Mouse (Mus musculus) testis, adult 2 months (tissue): ENCODE results near the gene Eed. TPM values are rescaled to one million over a fixed set of nuclear protein-coding genes. Genes with fewer than 3 reads are reported as not detected.
"Not testable (repeated sequence)": the region's sequence is repeated elsewhere in the genome, so short reads cannot be mapped to it uniquely, and the experiment has no call there.

ENCODE experiments used
- H3K27ac ChIP-seq: fragments of 200-500 bp; 2 replicates; pipeline ENCODE4 v1.5.1; 2012; ENCODE audit warnings: low read depth, low read length; ENCODE audit not compliant: control insufficient read depth, insufficient read depth
- H3K27me3 ChIP-seq: fragments of 200-500 bp; 2 replicates; pipeline ENCODE4 v1.6.1; 2012; ENCODE audit warnings: mild to moderate bottlenecking, low read length, moderate library complexity; ENCODE audit not compliant: control insufficient read depth, insufficient read depth
- H3K36me3 ChIP-seq: fragments of 200-500 bp; 2 replicates; pipeline ENCODE4 v1.6.1; 2012; ENCODE audit warnings: mild to moderate bottlenecking, low read length; ENCODE audit not compliant: control insufficient read depth, insufficient read depth
- H3K4me1 ChIP-seq: fragments of 200-500 bp; 2 replicates; pipeline ENCODE4 v1.6.1; 2012; ENCODE audit warnings: low read length; ENCODE audit not compliant: control insufficient read depth, insufficient read depth
- H3K4me3 ChIP-seq: fragments of 200-500 bp; 2 replicates; pipeline ENCODE4 v1.5.1; 2012; ENCODE audit warnings: low read depth, mild to moderate bottlenecking, low read length, moderate library complexity, mixed read lengths; ENCODE audit not compliant: control insufficient read depth
- CTCF ChIP-seq: fragments of 200-500 bp; IDR thresholded peaks from 2 replicates; pipeline ENCODE4 v1.5.1; 2012; ENCODE audit warnings: low read depth, mild to moderate bottlenecking, inconsistent platforms, low read length, moderate library complexity; ENCODE audit not compliant: control insufficient read depth, insufficient read depth, insufficient replicate concordance
- POLR2A ChIP-seq: fragments of 200-500 bp; IDR thresholded peaks from 2 replicates; pipeline ENCODE4 v1.6.1; 2012; ENCODE audit warnings: low read depth, mild to moderate bottlenecking, inconsistent platforms, low read length, moderate library complexity; ENCODE audit not compliant: control insufficient read depth
- polyA plus RNA-seq: library from polyadenylated mRNA; depleted of rRNA; stranded (reverse); fragments of >200 nt; gene quantifications from 2 replicates; pipeline ENCODE4 v1.2.3, GENCODE M21; 2012

The Eed gene
- polyA plus RNA-seq, 1 experiment = 19.5 TPM

GRCm38 (mm10) chr7:89998624-89999006 is 17.8 kb upstream of the Eed start:
- Histone ChIP-seq H3K36me3 (no peaks in the 10 kb centered on the region), H3K27me3 (no peaks in the 10 kb centered on the region), H3K4me1 (no peaks in the 10 kb centered on the region), H3K4me3 (no peak overlapping the region), H3K27ac (no peak overlapping the region)
- TF ChIP-seq CTCF = no peak
- no peak for TF ChIP-seq POLR2A

- Histone ChIP-seq H3K27me3 (no peaks in the 10 kb centered on the region), H3K4me1 (no peaks in the 10 kb centered on the region), H3K4me3 (no peak overlapping the region), H3K36me3 (no peaks in the 10 kb centered on the region), H3K27ac (no peak overlapping the region)
- TF ChIP-seq POLR2A (no peak), CTCF (no peak)
Observed at GRCm38 (mm10) chr7:89998006-89998623, 17.3 kb upstream of the Eed start.

GRCm38 (mm10) chr7:89997526-89997925 is 16.7 kb upstream of the Eed start:
- H3K27me3 ChIP-seq, H3K4me1 ChIP-seq, H3K36me3 ChIP-seq, H3K27ac ChIP-seq, H3K4me3 ChIP-seq: not testable (repeated sequence)

GRCm38 (mm10) chr7:89993091-89993490 is 12.3 kb upstream of the Eed start:
- TF ChIP-seq CTCF (no peak), POLR2A (no peak)
- H3K4me1 ChIP-seq = no peaks in the 10 kb centered on the region
- H3K36me3 ChIP-seq = no peaks in the 10 kb centered on the region
- no peak overlapping the region for H3K27ac ChIP-seq
- H3K27me3 ChIP-seq = no peaks in the 10 kb centered on the region
- H3K4me3 ChIP-seq = no peak overlapping the region

- no peak overlapping the region for H3K4me3 ChIP-seq
- TF ChIP-seq POLR2A = no peak
- H3K4me1 ChIP-seq = no peaks in the 10 kb centered on the region
- no peak overlapping the region for H3K27ac ChIP-seq
- no peaks in the 10 kb centered on the region for H3K27me3 ChIP-seq
- no peaks in the 10 kb centered on the region for H3K36me3 ChIP-seq
Observed at GRCm38 (mm10) chr7:89984421-89984820, 3.6 kb upstream of the Eed start.

GRCm38 (mm10) chr7:89983441-89983840 is 2.7 kb upstream of the Eed start:
- H3K4me3 ChIP-seq = no peak overlapping the region
- no peak for TF ChIP-seq CTCF
- TF ChIP-seq POLR2A = no peak
- H3K4me1 ChIP-seq = no peaks in the 10 kb centered on the region
- H3K27ac ChIP-seq = no peak overlapping the region
- no peaks in the 10 kb centered on the region for H3K27me3 ChIP-seq
- no peaks in the 10 kb centered on the region for H3K36me3 ChIP-seq

GRCm38 (mm10) chr7:89981557-89981956 is 774 bp upstream of the Eed start:
- Histone ChIP-seq H3K4me3 (peak overlapping the region; percentile 100), H3K27me3 (no peaks in the 10 kb centered on the region), H3K27ac (no peak overlapping the region), H3K4me1 (no peaks in the 10 kb centered on the region), H3K36me3 (no peaks in the 10 kb centered on the region; the same call in 1 of the 2 replicates)
- TF ChIP-seq CTCF (no peak), POLR2A (no peak)

GRCm38 (mm10) chr7:89980133-89980484 is 674 bp downstream of the Eed start:
- Histone ChIP-seq H3K36me3 (peaks cover 1% of the 10 kb centered on the region; the same call in 1 of the 2 replicates), H3K4me3 (peak overlapping the region; percentile 100), H3K4me1 (no peaks in the 10 kb centered on the region), H3K27ac (peak overlapping the region; percentile 100), H3K27me3 (no peaks in the 10 kb centered on the region)
- TF ChIP-seq CTCF (no peak), POLR2A (no peak)
